Mouse (Mus musculus): Measurements from ENCODE around the gene Prr29.
"Not testable (repeated sequence)": the region's sequence is repeated elsewhere in the genome, so short reads cannot be mapped to it uniquely, and the experiment has no call there.

Prr29 gene

DNA sequence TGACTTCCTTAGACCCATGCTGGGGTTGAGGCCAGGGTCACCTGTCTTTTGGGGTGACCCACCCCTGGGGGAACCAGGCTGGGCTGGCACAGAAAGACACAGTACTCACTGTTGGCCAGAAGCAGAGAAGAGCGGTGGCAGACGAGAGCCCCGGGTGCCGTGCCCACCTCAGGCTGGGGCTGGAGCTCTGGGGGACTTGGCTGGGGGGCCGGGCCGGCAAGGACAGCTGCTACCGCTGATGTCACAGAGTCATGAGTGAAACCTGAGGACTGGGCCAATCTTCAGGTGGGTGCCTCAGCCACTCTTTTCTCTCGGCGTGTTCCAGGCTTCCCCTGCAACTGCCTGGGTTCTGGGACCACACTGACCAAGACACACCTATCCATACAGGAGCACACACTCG is at the start of gene Prr29:
Gene Prr29, plus strand, starts transcription at position 107 of the 400 bp plus-strand sequence.
- no peak for DNase-seq (ENCODE audit: low spot score in 2 of 2)

DNA sequence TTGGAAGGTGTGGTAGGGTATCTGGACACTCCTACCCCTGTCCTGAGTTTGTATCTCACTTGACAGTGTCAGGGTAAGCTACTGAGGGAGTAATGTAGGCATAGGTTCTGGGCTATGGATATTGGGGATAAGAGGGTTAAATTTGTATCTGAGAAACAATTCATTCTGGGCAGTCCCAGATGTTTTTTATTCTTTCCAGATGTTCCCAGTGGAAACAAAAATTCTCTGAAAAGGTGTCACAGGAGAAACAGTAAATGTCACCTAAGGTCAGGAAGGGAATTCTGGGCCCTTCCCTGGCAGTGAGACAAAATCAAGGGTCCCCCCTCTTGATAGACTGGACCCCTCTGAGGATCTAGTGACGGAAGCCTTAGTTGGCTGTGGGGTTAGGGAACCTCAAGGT is 48.9 kb upstream of the Prr29 start:
- DNase-seq (ENCODE audit: low spot score in 2 of 2), result no peak

DNA sequence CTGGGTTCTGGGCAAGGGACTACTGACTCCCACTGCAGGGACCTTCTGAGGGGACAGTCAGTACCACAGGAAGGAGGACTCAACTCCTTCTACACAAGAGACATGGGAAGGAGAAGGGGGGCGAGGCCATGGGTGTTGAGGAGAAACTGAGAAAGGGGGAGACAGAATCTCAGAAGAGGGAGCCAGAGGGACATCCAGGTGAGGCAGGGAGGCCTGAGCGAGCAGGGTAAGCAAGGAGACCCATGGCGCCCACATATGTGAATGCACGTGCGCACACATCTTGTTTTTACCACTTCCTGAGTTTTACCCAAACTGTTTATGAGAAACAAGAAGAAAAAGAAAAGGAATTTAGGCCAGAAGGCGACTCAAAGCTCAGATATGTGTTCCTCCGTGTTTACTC is 47.5 kb upstream of the Prr29 start:
- no peak for DNase-seq (ENCODE audit: low spot score in 2 of 2)

DNA sequence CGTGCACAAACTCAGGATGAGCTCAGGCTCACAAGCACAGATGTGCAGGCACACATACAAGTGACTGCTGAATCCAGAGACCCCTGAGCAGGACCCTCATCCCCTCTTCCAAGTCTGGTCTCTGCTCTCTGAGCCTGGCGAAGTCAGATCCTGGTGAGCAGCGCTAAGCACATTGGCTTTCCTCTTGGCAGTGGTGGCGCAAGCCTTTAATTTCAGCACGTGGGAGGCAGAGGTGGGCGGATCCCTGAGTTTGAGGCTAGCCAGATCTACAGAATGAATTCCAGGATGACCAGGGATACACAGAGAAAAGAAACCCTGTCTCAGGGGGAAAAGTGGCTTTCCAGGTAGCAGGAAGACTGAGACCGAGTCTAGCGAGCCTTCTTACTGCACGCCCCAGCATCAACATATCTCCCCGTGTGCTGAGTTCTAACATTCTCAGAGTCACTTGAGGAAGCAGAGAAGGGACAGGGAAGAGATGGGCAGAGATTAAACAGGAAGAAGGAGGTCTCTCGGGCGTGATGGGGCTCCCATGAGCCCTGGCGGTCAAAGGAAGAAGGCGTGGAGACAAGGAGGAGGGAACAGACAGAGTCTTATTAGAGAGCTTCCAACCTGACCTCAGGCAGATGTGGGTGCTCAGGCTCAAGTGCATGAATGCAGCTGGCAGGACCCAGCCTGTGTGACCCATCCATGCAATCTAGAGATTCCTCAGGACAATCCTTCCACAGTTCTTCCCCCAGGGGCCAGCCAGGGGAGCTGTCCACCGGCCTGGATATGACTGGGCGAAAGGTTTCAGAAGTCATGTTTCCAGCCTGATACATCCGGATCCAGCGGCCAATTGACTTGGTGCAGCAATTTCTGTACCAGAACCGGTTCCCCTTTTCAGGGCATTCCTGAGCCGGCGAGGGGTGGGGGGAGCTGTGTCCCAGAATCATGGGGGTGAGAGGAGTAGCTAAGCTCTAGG is 46.6 kb upstream of the Prr29 start:
- no peak for DNase-seq (ENCODE audit: low spot score in 2 of 2)

DNA sequence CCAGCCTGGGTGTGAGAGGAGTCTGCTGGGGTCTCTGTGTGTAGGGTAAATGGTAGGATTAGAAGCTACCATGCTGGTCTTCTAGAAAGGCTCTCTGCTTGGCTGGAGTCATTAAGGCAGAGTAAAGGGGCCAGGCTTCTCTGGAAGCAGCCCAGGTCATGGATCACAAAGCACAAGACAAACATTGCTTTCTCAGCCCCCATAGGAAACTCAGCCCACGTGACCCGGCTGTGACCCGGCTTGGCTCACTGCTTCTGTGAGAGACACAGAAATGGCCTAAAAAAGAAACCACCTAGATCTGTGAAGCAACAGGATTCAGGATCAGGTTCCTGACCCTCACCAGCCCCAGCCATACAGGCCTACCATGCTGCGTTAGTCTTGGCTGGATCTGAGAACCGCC is 40.4 kb upstream of the Prr29 start:
- no peak for DNase-seq (ENCODE audit: low spot score in 2 of 2)

DNA sequence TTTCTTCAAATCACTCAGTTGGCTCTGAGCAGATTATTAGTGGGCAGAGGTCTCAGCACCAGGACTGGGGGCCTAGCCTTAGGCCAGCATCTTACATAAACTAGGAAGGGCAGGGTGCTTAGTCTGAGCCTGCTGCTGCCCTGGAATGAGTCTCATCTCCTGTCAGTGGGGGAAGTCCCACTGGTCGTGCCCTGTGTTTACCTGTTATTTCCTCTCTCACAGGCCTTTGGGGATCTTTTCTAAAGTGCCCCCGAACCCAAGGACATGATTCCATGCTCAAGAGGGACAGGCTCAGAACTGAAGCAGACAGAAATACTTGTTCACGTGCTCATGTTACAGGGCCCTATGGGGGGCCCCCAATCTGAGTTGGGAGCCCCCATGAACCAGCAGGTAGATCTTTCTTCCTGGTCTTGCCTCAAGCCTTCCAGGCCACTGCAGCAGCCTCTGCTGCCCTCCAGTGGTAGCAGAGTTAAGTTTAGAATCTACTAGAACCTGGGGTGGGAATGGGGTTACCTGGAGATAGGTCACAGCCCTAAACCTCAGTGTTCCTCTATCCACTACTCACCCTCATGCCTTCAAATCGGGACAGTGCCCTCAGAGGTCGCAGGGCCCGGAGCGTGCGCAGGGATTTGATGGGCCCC is 39.6 kb upstream of the Prr29 start:
- peak; percentile 28 to 56 for DNase-seq (ENCODE audit: low spot score in 2 of 2)

DNA sequence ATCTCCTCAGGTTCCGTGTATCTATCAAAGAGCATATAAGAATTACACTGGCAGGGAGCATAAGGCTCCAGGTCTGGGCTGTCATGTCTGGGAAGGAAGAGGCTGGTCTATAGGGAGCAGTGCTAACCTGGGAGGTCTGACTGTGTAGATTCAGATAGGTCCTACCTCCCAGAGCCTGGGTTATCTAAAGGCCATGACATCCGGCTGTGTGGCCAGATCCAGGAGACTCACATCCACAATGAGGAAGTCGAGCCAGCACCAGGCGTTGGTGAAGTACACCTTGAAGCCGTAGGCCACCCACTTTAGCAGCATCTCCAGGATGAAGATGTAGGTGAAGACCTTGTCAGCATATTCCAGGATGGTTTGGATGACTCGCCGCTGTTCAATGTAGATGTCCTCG is 38.8 kb upstream of the Prr29 start:
- DNase-seq (ENCODE audit: low spot score in 2 of 2), result no peak

DNA sequence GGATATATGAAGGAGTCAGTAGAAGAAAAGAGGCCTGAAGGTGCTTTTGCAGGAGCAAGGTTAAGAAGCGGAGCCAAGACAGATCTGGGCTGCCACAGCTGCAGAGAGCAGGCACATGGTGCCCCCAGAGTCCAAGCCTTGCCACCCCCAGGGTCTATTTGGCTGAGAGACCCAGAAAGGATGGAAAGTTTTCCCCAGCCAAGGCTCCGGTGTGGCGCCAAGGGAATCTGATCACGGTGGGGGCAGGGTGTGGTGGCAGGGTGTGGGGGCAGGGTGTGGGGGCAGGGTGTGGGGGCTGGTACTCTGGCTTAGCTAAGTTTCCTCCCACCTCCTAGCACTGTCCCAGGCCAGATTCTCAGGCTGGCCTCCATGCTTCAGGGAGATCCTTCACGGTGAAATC is 36.8 kb upstream of the Prr29 start:
- no peak for DNase-seq (ENCODE audit: low spot score in 2 of 2)

DNA sequence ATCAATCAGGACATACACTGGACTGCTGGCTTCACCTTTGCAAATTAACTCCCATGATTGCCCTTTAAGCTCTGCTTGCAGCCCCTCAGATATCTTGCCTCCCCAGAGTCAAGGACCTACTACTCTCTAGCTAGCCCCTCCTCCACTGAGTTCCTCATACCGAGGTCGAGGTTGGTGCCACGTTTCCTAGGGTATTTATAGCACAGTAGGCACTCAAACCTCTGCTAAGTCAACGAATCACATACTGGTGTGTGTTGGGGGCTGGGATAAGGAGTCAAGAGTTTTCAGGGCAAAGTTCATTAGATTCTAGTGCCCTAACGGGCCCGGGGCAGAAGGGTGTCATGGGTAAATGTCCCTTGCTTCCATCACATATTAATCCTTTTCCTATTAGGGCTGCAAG is 36.1 kb upstream of the Prr29 start:
- DNase-seq (ENCODE audit: low spot score in 2 of 2), result no peak

DNA sequence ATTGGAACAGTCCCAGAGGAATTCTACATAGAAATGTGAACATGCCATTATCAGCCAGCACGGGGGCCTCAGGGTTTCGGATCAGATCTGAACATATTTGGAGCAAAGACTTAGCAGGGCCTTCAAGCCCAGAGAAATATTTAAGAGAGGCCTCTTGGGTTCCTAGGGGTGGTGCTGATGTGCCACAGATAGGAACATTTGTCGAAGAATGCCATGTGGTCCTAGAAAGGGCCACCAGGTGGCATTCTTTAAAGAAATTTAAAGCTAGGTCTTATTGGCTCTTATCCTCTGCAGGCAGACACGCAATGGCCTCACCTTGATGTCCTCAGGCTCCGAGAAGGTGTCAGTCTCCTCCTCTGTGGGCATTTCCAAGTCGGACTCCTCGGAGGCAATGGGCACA is 35.6 kb upstream of the Prr29 start:
- DNase-seq (ENCODE audit: low spot score in 2 of 2), result no peak

DNA sequence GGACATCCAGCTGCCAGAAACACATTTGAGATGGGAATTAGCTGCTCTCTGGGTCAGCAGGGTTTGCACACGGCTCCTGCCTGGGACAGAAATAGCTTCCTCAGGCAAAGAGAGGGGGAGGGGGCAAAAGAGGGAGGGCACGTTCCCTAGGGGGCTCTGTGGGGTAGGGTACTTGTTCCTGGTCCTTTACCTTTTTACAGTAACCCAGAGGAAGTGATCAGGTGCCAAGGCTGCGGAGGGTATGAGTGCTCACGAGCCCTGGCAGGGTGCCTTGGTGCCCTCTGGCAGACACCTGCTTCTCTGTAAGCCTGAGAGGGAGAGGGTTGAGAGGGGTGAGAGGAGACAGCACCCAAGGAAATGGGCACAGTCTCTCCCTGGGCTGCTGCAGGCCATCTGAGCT is 32.8 kb upstream of the Prr29 start:
- DNase-seq (ENCODE audit: low spot score in 2 of 2), result no peak

DNA sequence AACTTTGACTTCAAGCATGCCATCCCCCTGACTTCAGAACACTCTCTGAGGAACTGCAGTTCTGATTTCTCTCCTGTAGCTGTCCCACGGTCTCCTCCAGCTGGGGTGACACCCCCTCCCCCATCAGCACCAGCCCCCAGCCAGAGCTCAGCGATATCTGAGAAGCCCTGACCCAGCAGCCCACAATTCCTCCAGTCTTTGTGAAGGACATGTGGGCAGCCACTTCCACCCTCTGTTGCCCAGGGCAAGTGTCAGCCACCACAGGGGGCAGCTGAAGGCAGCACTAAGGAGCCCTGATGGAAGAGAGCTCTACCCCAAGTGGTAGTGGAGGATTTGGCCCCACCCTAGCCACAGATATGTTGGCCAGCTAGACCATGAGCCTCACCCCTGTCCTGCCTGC is 31.2 kb upstream of the Prr29 start:
- no peak for DNase-seq (ENCODE audit: low spot score in 2 of 2)

DNA sequence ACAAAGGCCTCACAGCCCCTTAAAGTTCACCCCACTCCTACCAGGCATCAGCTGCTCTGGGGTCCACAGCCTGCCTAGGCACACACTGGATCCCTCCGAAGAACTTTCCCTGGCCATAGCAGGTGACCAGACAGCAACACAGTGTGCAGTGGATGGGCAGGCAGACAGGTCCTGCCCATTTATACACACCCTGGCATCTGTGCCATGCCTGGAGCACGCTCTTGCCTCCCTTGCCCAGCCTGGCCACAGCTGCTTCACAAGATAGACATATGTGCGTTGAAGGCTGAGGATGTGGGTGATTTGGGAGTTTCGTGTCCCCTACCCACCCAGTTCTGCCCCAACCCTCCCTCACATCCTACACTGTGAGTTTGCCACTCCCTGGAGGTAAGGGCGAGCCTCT is 27.2 kb upstream of the Prr29 start:
- no peak for DNase-seq (ENCODE audit: low spot score in 2 of 2)

DNA sequence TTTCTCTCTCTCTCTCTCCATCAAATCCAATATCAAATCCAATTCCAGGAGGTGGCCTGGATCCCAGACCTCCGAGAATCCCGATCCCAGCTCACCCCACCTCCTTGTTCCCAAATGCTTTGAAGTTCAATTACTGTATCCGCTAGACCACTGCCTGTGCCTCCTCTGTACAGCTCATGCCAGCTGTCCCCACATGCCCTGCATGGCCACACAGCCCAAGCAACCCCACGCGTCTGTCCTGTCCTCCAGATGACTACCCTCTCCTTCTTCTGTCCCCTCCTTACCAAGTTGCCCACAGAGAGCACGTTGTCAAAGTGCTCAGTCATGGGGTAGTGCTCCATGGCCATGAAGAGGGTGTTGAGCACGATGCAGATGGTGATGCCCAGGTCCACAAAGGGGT is 26.4 kb upstream of the Prr29 start:
- no peak for DNase-seq (ENCODE audit: low spot score in 2 of 2)

DNA sequence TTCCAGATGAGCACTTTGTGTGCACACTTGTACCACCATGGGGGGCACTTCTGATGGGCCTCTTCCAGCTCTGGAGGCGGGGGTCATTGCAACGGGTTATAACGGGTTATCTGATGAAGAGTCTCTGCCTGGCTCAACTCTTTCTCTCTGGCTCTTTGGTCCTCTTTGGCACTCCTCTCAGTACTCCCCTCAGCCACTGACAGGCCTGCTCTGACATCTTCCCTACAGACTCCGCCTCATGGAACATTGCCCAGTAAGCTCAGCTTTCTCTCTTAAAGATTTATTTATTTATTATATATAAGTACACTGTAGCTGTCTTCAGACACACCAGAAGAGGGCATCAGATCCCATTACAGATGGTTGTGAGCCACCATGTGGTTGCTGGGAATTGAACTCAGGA is 25.9 kb upstream of the Prr29 start:
- DNase-seq (ENCODE audit: low spot score in 2 of 2), result not testable (repeated sequence)

DNA sequence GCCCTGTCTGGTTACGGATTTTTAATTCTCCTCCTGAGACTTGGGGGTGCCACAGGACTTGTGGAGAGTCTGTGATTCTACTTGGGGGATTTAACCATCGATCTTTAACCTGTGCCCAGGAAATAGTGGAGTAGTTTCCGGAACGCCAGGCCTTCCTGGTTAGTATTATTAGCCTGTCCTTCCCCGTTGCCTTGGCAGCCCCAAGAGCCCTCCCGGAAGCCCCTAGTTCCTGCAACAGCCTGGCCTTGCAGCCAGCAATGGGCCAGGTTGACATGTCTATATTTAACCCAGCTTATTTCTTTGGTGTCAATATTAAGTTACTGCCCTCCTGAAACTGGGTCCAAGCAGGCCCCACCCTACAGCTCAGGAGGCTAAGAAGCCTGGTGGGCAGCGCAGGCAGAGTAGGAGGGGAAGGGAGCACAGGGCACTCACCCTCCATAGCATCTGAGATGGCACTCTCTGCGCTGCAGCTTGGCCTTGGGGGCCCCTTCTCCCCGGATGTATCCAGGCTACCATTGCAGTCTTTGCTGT is 24.2 kb upstream of the Prr29 start:
- no peak for DNase-seq (ENCODE audit: low spot score in 2 of 2)

DNA sequence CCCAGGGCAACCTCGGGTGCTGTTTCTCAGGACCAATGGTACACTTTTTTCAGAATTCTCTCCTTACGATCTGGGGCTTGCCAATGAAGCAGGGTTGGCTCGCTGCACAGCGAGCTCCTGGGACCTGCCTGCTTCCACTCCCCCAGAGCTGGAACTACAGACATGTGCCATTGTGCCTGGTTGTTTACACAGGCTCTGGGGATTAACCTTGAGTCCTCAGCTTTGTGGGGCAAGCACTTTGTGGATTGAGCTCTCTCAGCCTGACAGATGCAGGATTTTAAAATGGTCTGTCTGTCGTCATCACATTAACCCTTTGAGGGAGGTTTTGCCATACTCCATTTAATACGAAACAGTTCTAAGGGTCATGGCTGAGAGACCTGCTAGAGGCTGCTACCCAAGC is 20.4 kb upstream of the Prr29 start:
- no peak for DNase-seq (ENCODE audit: low spot score in 2 of 2)

DNA sequence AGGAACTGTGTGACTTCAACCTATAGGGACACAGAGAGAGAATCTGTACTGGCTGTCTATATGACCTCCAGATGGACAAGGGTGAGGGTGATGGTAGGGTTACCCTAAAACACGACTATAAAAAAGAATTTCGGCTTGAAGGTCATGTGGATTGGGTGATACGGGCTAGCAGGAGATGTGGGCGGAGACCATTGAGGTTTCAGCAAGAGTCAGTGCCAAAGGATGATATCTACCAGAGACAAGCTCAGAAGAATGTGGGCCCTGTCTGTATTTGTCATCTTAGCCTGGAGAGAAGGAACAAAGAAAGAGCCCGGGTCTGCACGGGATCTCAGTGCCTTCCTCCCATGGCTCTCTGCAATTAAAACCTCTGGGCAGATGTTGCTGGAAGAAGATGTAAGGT is 15.5 kb upstream of the Prr29 start:
- DNase-seq (ENCODE audit: low spot score in 2 of 2), result no peak

DNA sequence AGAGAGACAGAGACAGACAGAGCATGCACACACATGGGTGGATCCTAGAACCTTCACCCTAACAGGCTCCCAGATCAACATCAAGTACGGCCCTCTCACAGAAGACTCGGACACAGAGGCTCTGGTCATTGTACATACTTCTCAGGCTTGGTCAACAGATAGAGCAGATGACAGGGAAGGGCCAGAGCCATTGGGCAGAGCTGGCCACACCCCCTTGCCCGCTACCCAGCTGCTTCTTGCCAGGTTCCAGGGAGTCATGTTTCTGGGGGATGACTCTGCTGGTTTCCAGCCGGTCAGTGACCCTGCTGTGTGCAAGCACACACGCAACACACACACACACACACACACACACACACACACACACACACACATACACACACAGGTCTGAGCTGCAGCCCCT is 14.4 kb upstream of the Prr29 start:
- DNase-seq (ENCODE audit: low spot score in 2 of 2), result no peak

DNA sequence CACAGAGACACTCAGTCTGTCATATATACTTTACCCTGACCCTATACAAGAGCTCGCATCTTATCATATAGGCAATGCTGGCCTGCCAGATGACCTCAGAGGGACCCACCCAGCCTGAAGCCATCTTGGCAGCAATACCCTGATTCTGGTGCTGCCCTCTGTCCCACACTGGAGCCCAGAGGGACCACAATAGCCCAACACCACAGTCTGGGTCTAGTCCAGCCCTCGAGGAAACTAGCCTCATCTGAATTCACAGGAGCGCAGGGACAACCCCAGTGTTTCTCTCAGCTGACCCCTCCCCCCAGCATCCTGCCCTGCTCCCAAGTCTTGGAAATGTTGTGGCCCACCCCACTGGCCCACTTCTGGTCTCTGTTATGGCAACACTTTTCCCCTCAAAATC is 14.0 kb upstream of the Prr29 start:
- no peak for DNase-seq (ENCODE audit: low spot score in 2 of 2)

DNA sequence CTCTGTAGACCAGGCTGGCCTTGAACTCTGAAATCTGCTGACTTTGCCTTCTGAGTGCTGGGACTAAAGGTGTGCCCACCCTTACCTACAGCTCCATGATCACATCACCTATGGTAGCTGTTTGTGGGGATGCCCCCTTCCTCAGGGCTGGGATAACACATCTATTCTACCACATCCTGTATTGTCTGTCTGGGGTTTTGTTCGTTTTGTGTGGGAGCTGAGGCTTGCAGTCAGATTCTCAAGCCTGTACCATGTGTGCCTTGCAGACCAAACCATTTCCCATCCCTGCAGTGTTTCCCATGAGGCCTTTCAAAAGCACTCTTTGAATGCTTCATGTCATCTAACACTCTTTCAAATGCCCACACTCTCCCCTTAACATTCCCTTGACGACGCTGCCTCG is 13.3 kb upstream of the Prr29 start:
- no peak for DNase-seq (ENCODE audit: low spot score in 2 of 2)

DNA sequence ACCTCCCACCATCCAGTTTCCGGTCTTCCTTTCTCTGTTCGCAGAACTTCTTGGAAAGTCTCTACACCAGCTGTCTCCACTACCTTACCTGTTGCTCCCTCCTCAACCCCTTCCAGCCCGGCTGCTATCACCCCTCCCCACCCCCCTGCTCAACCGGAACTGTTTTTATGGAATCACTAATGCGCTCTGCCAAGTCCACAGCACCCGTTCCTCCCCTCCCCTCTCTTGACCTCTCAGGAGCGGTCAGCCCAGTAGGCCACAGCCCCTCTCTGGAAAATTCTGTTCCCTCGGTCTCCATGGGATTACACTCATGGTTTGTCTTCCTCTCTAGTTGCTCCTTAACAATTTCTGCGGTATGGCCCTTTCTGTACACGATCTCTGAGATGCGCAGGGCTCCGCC is 12.1 kb upstream of the Prr29 start, which contains the start of gene Scn4a:
Gene Scn4a, minus strand, starts transcription at position 101 of the 400 bp plus-strand sequence.
- no peak for DNase-seq (ENCODE audit: low spot score in 2 of 2)

DNA sequence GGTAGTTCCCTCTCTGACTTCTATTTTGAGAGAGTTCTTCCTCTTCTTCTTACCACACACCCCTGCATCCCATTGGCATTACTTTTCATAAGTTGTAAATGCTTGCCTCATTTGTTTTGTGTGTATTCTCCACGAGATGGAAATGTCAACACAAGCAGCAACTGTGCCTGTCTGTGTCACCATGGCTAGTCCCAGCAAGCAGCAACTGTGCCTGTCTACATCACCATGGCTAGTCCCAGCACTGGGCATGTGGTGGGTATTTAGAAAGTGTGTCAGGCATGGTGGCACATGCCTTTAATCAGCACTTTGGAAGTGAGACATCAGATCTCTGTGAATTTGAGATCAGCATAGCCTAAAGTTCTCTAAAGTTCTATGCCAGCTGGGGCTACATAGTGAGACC is 11.1 kb upstream of the Prr29 start:
- no peak for DNase-seq (ENCODE audit: low spot score in 2 of 2)

All from urinary bladder, adult 18-20 months (tissue).